Mouse (Mus musculus): ENCODE results near the gene Otoa. TPM values are rescaled to one million over a fixed set of nuclear protein-coding genes. Genes with fewer than 3 reads are reported as not detected.

Gene Otoa
- polyA plus RNA-seq, 1 experiment from 2014 or later, result not detected

DNA sequence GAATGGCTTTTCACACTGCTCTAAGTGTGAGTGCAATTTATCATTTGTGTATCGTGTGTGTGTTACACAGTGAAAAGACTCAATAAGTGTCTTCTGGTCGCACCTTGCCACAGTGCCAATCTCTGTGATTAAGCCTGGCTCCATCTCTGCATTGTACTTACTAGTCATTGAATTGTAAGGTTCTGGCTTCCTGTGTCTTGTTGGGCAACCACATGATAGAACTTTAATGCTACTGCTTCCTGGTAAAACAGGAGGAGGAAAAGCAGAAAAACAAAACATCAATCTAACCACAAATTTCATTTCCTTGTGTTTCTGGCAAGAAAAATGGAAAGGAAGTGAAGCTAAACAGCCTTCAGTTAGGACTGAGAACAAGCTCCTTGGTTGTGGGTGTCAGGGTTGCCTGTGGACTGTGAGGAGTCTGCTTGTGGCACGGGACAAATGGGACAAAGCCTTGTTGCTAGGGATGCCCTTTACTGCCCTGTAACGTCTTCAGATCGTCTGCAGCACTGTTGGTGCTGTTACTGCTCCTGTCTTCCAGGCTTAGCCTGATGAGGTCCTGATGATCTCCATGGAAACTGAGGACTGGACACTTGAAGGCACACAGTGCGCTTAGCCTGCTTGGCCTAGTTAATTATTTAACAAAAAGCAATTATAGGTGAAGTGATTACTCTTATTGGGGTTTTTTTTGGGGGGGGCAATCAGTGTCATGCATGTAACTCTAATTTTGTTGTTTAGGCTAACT is 21.8 kb upstream of the Otoa start:
- no peak overlapping the region for H3K9ac ChIP-seq (replicated peaks)
- H3K27me3 ChIP-seq, result no peaks in the 10 kb centered on the region
- H3K36me3 ChIP-seq, result peaks cover 27% of the 10 kb centered on the region
- no peaks in the 10 kb centered on the region for H3K9me3 ChIP-seq
- H3K4me1 ChIP-seq, result no peaks in the 10 kb centered on the region
- no peak overlapping the region for H3K4me3 ChIP-seq
- no peak overlapping the region for H3K4me2 ChIP-seq (replicated peaks)
- no peak for ATAC-seq (replicated peaks)
- no peak overlapping the region for H3K27ac ChIP-seq (replicated peaks)
- WGBS, result 66% methylated on average over 6 of the region's 6 CpGs

DNA sequence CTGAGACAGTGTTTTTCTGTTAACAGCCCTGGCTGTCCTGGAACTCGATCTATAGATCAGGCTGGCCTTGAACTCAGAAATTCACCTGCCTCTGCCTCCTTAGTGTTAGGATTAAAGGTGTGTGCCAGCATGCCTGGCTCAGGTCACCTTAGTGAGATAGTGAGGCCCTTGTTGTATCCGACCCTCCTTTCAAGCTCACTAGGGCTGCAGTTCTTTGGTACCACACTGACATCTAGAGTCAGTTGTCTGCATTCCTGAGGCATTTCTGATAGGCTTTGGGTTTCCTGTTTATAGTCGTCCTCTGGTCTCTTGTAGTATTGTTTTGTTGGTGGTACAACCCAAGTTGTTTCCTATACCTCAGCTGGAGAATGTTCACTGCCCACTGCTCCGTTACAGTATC is 17.1 kb upstream of the Otoa start:
- no peak for ATAC-seq (replicated peaks)
- no peak overlapping the region for H3K4me2 ChIP-seq (replicated peaks)
- H3K36me3 ChIP-seq, result peaks cover 6% of the 10 kb centered on the region
- no peaks in the 10 kb centered on the region for H3K4me1 ChIP-seq
- H3K9ac ChIP-seq (replicated peaks), result no peak overlapping the region
- no peak overlapping the region for H3K4me3 ChIP-seq
- no peaks in the 10 kb centered on the region for H3K27me3 ChIP-seq
- WGBS, result 62% methylated on average over 4 of the region's 4 CpGs
- no peak overlapping the region for H3K27ac ChIP-seq (replicated peaks)
- no peaks in the 10 kb centered on the region for H3K9me3 ChIP-seq

DNA sequence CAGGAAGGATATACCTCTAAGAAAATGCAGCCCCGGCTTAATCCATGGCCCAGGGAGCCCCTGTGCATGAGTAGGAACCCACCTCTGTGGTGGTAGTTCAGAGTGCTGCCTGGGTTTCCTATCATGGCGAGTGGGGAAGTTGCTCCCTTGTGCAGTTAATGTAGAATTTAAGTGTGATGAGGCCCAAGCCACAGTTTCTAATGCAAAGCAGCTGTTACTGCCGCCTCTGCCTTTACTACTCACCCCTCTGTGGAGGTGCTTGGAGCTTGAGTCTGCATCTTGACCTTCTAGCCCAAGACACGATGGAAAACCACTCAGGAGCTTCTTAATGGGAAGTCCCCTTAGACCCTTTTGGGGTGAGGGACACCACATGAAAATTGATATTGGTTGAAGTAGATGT is 10.2 kb upstream of the Otoa start:
- Histone ChIP-seq H3K4me2 (replicated peaks) (no peak overlapping the region), H3K9ac (replicated peaks) (no peak overlapping the region), H3K4me1 (no peaks in the 10 kb centered on the region), H3K36me3 (peaks cover 31% of the 10 kb centered on the region), H3K4me3 (no peak overlapping the region), H3K9me3 (no peaks in the 10 kb centered on the region), H3K27me3 (no peaks in the 10 kb centered on the region), H3K27ac (replicated peaks) (no peak overlapping the region)
- 93% methylated on average over 4 of the region's 4 CpGs for WGBS
- no peak for ATAC-seq (replicated peaks)

DNA sequence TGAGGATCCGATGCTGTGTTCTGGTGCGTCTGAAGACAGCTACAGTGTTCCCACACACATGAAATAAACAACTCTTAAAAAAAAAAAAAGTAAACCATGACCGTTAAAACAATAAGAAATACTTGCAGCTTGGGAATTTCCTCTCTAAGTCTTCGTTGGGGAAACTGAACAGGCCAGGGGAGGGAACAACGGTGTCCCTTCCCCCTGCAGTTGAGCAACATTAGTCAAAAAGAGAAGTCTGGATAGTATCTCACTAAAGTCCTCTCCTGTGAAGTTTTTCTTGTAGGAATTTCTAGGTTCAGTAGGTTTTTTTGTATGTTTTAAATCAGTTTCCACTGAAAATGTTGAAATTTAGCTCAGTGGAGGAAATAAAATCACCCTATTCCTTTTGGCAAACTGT is 8.9 kb upstream of the Otoa start:
- 85% methylated on average over 5 of the region's 5 CpGs for WGBS
- ATAC-seq (replicated peaks), result no peak
- Histone ChIP-seq H3K36me3 (peaks cover 37% of the 10 kb centered on the region), H3K4me3 (no peak overlapping the region), H3K27me3 (no peaks in the 10 kb centered on the region), H3K4me1 (no peaks in the 10 kb centered on the region), H3K27ac (replicated peaks) (no peak overlapping the region), H3K4me2 (replicated peaks) (no peak overlapping the region), H3K9me3 (no peaks in the 10 kb centered on the region), H3K9ac (replicated peaks) (no peak overlapping the region)

DNA sequence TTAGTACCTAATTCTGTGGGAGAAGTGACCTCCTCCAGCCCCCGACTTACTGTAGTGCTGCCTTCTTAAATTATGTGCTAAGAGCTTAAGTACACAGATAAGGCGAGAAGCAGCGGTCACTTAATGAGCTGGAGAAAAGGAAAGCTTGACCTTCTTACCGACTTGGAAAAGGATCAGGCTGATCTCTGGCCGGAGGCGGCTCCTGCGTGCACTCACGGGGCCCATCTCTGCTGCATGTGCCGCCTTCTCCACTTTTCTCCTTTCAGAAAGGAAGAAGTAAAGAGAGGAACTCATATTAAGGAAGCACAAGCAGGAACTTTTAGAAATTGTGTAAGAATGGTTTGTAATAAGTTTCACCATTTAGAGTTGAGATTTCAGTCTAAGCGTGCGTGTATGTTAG is 7.2 kb upstream of the Otoa start, which contains the start of gene Igsf6:
Igsf6 (minus strand) TSS at position 292 of the 400 bp plus-strand sequence.
- no peak for ATAC-seq (replicated peaks)
- no peak within 1 kb of the TSS for H3K4me3 ChIP-seq
- no peak within 1 kb of the TSS for H3K4me2 ChIP-seq (replicated peaks)
- H3K4me1 ChIP-seq, result 0 out of 2 replicates have a peak, but pooled peaks cover 2% of the 10 kb centered on the region
- H3K9ac ChIP-seq (replicated peaks), result no peak within 1 kb of the TSS
- no peaks in the 10 kb centered on the region for H3K9me3 ChIP-seq
- no peaks in the 10 kb centered on the region for H3K27me3 ChIP-seq
- WGBS, result 90% methylated on average over 11 of the region's 11 CpGs
- peaks cover 42% of the 10 kb centered on the region for H3K36me3 ChIP-seq
- H3K27ac ChIP-seq (replicated peaks), result no peak within 1 kb of the TSS

DNA sequence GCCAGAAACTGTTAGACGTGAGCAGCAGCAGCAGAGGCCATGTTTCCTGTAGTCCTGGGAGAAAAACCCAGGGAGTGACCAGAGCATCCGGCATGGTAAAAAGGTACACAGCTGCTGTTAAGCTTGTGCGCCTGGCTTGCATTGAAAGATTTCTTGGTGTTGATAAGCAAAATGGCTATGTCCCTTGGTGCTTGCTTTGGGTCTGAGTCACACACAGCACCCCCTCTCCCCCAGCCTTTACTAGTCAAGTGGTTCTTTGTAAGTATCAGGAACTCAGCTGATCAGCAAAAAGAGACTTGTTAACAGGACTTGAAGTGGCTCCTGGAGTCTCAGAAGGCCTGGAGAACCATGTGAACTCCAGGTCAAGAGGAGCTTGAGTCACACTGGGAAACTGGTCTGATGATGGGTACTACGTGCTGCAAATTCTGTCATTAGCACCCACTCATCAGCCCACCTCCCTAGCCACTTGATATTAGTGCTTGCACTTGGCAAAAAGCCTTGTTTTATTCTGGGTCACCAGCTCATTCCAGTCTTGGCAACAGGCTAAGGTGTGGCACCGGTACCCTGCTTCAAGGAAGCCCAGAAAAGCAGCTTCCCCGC is 6.5 kb upstream of the Otoa start:
- H3K27me3 ChIP-seq, result no peaks in the 10 kb centered on the region
- no peak overlapping the region for H3K4me3 ChIP-seq
- no peak overlapping the region for H3K27ac ChIP-seq (replicated peaks)
- 82% methylated on average over 6 of the region's 6 CpGs for WGBS
- peaks cover 42% of the 10 kb centered on the region for H3K36me3 ChIP-seq
- H3K9ac ChIP-seq (replicated peaks), result no peak overlapping the region
- H3K4me2 ChIP-seq (replicated peaks), result no peak overlapping the region
- H3K4me1 ChIP-seq, result 0 out of 2 replicates have a peak, but pooled peaks cover 2% of the 10 kb centered on the region
- ATAC-seq (replicated peaks), result no peak
- H3K9me3 ChIP-seq, result no peaks in the 10 kb centered on the region

GRCm38 (mm10) chr7:121075416-121075815 is 6.0 kb upstream of the Otoa start:
- Histone ChIP-seq H3K4me1 (0 out of 2 replicates have a peak, but pooled peaks cover 2% of the 10 kb centered on the region), H3K9ac (replicated peaks) (no peak overlapping the region), H3K36me3 (peaks cover 39% of the 10 kb centered on the region), H3K27me3 (no peaks in the 10 kb centered on the region), H3K27ac (replicated peaks) (no peak overlapping the region), H3K9me3 (0 out of 2 replicates have a peak, but pooled peaks cover under 1% of the 10 kb centered on the region), H3K4me2 (replicated peaks) (no peak overlapping the region), H3K4me3 (no peak overlapping the region)
- ATAC-seq (replicated peaks), result no peak
- 84% methylated on average over 5 of the region's 5 CpGs for WGBS

DNA sequence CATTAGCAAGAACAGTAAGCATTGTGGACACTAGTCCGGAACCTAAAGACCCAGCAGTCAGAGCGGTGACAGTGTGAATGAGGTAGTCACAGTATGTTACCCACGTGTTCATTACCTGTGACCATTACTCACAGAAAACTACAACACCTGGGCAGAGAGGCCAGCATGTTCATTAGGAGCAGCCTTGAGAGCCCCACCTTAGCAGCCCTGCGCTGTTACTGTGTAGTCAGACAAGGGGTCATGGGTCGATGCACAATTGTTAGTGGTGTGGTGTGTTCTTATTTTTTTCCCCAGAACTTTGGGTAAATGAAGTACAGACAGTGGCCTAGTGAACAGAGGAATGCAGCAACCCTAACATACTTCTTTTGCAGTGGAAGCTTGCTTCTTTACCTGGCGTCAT is 4.1 kb upstream of the Otoa start:
- 89% methylated on average over 6 of the region's 6 CpGs for WGBS
- peak; percentile 36; the same call in 1 of the 2 replicates for ATAC-seq (replicated peaks)
- no peak overlapping the region for H3K4me3 ChIP-seq
- 0 out of 2 replicates have a peak, but pooled peaks cover 2% of the 10 kb centered on the region for H3K4me1 ChIP-seq
- H3K27me3 ChIP-seq, result no peaks in the 10 kb centered on the region
- H3K36me3 ChIP-seq, result peaks cover 30% of the 10 kb centered on the region; the same call in 1 of the 2 replicates
- no peak overlapping the region for H3K9ac ChIP-seq (replicated peaks)
- H3K27ac ChIP-seq (replicated peaks), result no peak overlapping the region
- H3K4me2 ChIP-seq (replicated peaks), result no peak overlapping the region
- 0 out of 2 replicates have a peak, but pooled peaks cover 2% of the 10 kb centered on the region for H3K9me3 ChIP-seq

- H3K4me2 ChIP-seq (replicated peaks), result no peak overlapping the region
- peak overlapping the region; percentile 29; the same call in 1 of the 2 replicates for H3K27ac ChIP-seq (replicated peaks)
- peaks cover 5% of the 10 kb centered on the region; the same call in 1 of the 2 replicates for H3K4me1 ChIP-seq
- 4% methylated on average over 5 of the region's 5 CpGs for WGBS
- H3K9me3 ChIP-seq, result 0 out of 2 replicates have a peak, but pooled peaks cover 2% of the 10 kb centered on the region
- H3K27me3 ChIP-seq, result no peaks in the 10 kb centered on the region
- ATAC-seq (replicated peaks), result peak; percentile 82
- H3K4me3 ChIP-seq, result no peak overlapping the region
- no peak overlapping the region for H3K9ac ChIP-seq (replicated peaks)
- peaks cover 30% of the 10 kb centered on the region; the same call in 1 of the 2 replicates for H3K36me3 ChIP-seq
Measured at GRCm38 (mm10) chr7:121077829-121078228, 3.6 kb upstream of the Otoa start.

DNA sequence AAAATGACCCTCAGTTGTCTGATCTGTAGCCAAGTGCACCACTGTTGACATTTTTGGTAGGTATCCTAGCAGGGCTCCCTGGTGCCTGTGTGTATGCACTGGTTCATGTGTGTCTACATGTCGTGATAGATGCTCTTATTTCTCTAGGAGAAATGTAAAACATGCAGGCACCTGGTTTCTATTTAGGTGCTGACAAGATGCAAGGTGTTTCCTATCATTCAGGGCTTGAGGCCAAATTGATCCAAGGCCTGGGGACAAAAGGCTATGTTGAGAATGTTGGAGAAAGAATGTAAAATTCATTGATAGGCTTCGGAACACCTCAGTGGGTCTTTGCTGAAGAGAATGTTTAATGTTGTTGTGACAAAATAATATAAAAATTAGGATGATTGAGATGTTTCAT is 366 bp downstream of the Otoa start:
- H3K4me3 ChIP-seq, result no peak overlapping the region
- no peak for ATAC-seq (replicated peaks)
- H3K9ac ChIP-seq (replicated peaks), result no peak overlapping the region
- no peaks in the 10 kb centered on the region for H3K27me3 ChIP-seq
- no peak overlapping the region for H3K27ac ChIP-seq (replicated peaks)
- H3K36me3 ChIP-seq, result peaks cover 14% of the 10 kb centered on the region; the same call in 1 of the 2 replicates
- H3K4me1 ChIP-seq, result peaks cover 19% of the 10 kb centered on the region
- H3K9me3 ChIP-seq, result 0 out of 2 replicates have a peak, but pooled peaks cover 2% of the 10 kb centered on the region
- H3K4me2 ChIP-seq (replicated peaks), result no peak overlapping the region
- WGBS, result 86% methylated on average over 2 of the region's 2 CpGs

DNA sequence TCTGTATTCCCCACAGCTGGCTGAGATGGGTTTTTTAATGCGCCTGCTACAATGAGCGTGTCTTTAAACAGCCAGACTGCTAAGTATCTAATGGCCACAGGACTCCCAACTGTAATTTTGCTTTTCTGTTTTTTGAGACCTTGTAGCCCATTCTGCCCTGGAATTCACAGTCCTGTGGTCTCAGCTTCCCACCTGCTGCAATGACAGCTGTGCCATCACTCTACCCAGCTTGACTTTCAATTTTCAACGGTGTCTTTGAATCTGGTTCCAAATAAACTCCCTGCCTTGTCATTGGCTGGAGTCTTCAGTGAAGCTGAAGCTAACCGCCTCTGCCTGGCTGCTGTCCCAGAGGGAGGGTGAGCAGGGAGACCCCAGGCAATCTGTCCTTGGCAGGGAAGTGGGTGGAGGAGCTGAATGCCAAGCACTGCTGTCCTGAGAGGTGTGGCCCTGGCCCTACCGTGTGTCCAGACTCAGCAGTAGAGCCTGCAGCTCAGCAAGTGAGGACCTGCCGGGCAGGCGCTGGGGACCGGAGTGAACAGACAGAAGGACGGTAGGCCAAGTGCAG is 1.6 kb downstream of the Otoa start:
- 0 out of 2 replicates have a peak, but pooled peaks cover 2% of the 10 kb centered on the region for H3K9me3 ChIP-seq
- no peak overlapping the region for H3K4me2 ChIP-seq (replicated peaks)
- H3K4me3 ChIP-seq, result no peak overlapping the region
- WGBS, result 64% methylated on average over 9 of the region's 9 CpGs
- ATAC-seq (replicated peaks), result peak; percentile 42
- peaks cover 5% of the 10 kb centered on the region; the same call in 1 of the 2 replicates for H3K36me3 ChIP-seq
- 0 out of 2 replicates have a peak overlapping the region, but pooled peaks have one; percentile 1 for H3K27ac ChIP-seq (replicated peaks)
- H3K4me1 ChIP-seq, result peaks cover 17% of the 10 kb centered on the region
- no peaks in the 10 kb centered on the region for H3K27me3 ChIP-seq
- no peak overlapping the region for H3K9ac ChIP-seq (replicated peaks)
